Mouse (Mus musculus) midbrain, postnatal 0 days (tissue): Measurements from ENCODE around the gene Cacna2d1. TPM values are rescaled to one million over a fixed set of nuclear protein-coding genes. Genes with fewer than 3 reads are reported as not detected.

Experiments used
- ATAC-seq: fragments of 200-750 bp; cut with Nextera tagmentation; 2 replicates; pipeline ENCODE4 v1.8.0; 2017; ENCODE audit warnings: moderate number of reproducible peaks, mild to moderate bottlenecking, moderate TSS enrichment, moderate library complexity; ENCODE audit not compliant: low FRiP score
- DNase-seq: peaks from one replicate; pipeline ENCODE4 v3.0.0-alpha.2; 2015; ENCODE audit warnings: low spot score
- H3K27ac ChIP-seq: fragments of 300-500 bp; sonication (generic); 2 replicates; pipeline ENCODE4 v1.5.1; 2014; ENCODE audit warnings: low read depth, mild to moderate bottlenecking, low read length, mixed read lengths
- H3K27me3 ChIP-seq: fragments of 300-500 bp; sonication (generic); 2 replicates; pipeline ENCODE4 v1.6.1; 2014; ENCODE audit warnings: low read length, control low read depth, mixed read lengths; ENCODE audit not compliant: insufficient read depth
- H3K36me3 ChIP-seq: fragments of 300-500 bp; sonication (generic); 2 replicates; pipeline ENCODE4 v1.6.1; 2014; ENCODE audit warnings: low read length, control low read depth, mixed read lengths; ENCODE audit not compliant: insufficient read depth
- H3K4me1 ChIP-seq: fragments of 300-500 bp; sonication (generic); 2 replicates; pipeline ENCODE4 v1.6.1; 2014; ENCODE audit warnings: mild to moderate bottlenecking, control low read depth, antibody characterized with exemption, low read length, mixed read lengths; ENCODE audit not compliant: insufficient read depth
- H3K4me2 ChIP-seq: fragments of 300-500 bp; sonication (generic); 2 replicates; pipeline ENCODE4 v1.6.1; 2014; ENCODE audit warnings: low read depth, mild to moderate bottlenecking, low read length, mixed read lengths; ENCODE audit not compliant: poor library complexity, severe bottlenecking
- H3K4me3 ChIP-seq: fragments of 300-500 bp; sonication (generic); 2 replicates; pipeline ENCODE4 v1.5.1; 2014; ENCODE audit warnings: low read depth, mild to moderate bottlenecking, low read length, moderate library complexity
- H3K9ac ChIP-seq: fragments of 300-500 bp; sonication (generic); replicated peaks from 2 replicates; pipeline ENCODE4 v1.6.1; 2014; ENCODE audit warnings: mild to moderate bottlenecking, low read length, moderate library complexity, mixed read lengths; ENCODE audit not compliant: poor library complexity, severe bottlenecking
- H3K9me3 ChIP-seq: fragments of 300-500 bp; sonication (generic); 2 replicates; pipeline ENCODE4 v1.6.1; 2016; ENCODE audit warnings: low read length, control low read depth
- CTCF ChIP-seq: IDR thresholded peaks from 2 replicates; pipeline ENCODE4 v1.5.1; 2016; ENCODE audit warnings: antibody characterized with exemption, mild to moderate bottlenecking
- WGBS: fragments of 180-500 bp; shearing (Covaris S2); extraction: QIAGEN DNeasy Blood & Tissue Kit; methylation state at CpG from one replicate; pipeline ENCODE4 v1.1.7; 2014; 5-methylcytosine and 5-hydroxymethylcytosine counted together
- polyA plus RNA-seq: library from polyadenylated mRNA; unstranded; fragments of >200 nt; fragmentation: Nextera tagmentation; extraction: Ambion mirVana; gene quantifications from 2 replicates; pipeline ENCODE4 v1.2.1, GENCODE M21; 2015
- total RNA-seq: library from RNA; depleted of rRNA; stranded (reverse); fragments of >200 nt; gene quantifications from 2 replicates; pipeline ENCODE4 v1.2.3, GENCODE M21; 2014

Gene Cacna2d1
- total and polyA plus RNA-seq, 2 experiments from 2014 or later = 43.3 to 77.8 TPM

- no peak for DNase-seq
- WGBS = 83% methylated on average over 2 of the region's 2 CpGs
- Histone ChIP-seq H3K27ac (no peak overlapping the region), H3K27me3 (no peaks in the 10 kb centered on the region), H3K4me1 (no peaks in the 10 kb centered on the region), H3K4me3 (no peak overlapping the region), H3K36me3 (no peaks in the 10 kb centered on the region), H3K9ac (no peak overlapping the region), H3K4me2 (no peak overlapping the region), H3K9me3 (no peaks in the 10 kb centered on the region)
- ATAC-seq = no peak
- no peak for TF ChIP-seq CTCF
Observed at GRCm38 (mm10) chr5:16362076-16362475, 427.6 kb downstream of the Cacna2d1 start.

- Histone ChIP-seq H3K9me3 (no peaks in the 10 kb centered on the region), H3K27me3 (no peaks in the 10 kb centered on the region), H3K36me3 (no peaks in the 10 kb centered on the region), H3K4me1 (no peaks in the 10 kb centered on the region), H3K4me3 (no peak overlapping the region), H3K27ac (no peak overlapping the region), H3K9ac (no peak overlapping the region), H3K4me2 (no peak overlapping the region)
- WGBS = 89% methylated on average over 2 of the region's 2 CpGs
- ATAC-seq = no peak
- no peak for DNase-seq
- TF ChIP-seq CTCF = no peak
Observed at GRCm38 (mm10) chr5:16363171-16363570, 428.7 kb downstream of the Cacna2d1 start.

- DNase-seq = no peak
- Histone ChIP-seq H3K9me3 (no peaks in the 10 kb centered on the region), H3K27ac (no peak overlapping the region), H3K27me3 (no peaks in the 10 kb centered on the region), H3K4me3 (no peak overlapping the region), H3K36me3 (no peaks in the 10 kb centered on the region), H3K4me1 (no peaks in the 10 kb centered on the region), H3K4me2 (no peak overlapping the region), H3K9ac (no peak overlapping the region)
- TF ChIP-seq CTCF = no peak
- no peak for ATAC-seq
- 84% methylated on average over 8 of the region's 8 CpGs for WGBS
Observed at GRCm38 (mm10) chr5:16370706-16371105, 436.2 kb downstream of the Cacna2d1 start.

GRCm38 (mm10) chr5:16373966-16374365 lies 439.5 kb downstream of the Cacna2d1 start:
- Histone ChIP-seq H3K4me1 (no peaks in the 10 kb centered on the region), H3K4me2 (no peak overlapping the region), H3K4me3 (no peak overlapping the region), H3K9ac (no peak overlapping the region), H3K27me3 (no peaks in the 10 kb centered on the region), H3K9me3 (no peaks in the 10 kb centered on the region), H3K36me3 (no peaks in the 10 kb centered on the region), H3K27ac (no peak overlapping the region)
- WGBS = 71% methylated on average over 4 of the region's 4 CpGs
- TF ChIP-seq CTCF = no peak
- DNase-seq (no peak), ATAC-seq (no peak)

GRCm38 (mm10) chr5:16376329-16376908 lies 441.9 kb downstream of the Cacna2d1 start:
- H3K36me3 ChIP-seq = no peaks in the 10 kb centered on the region
- H3K4me2 ChIP-seq = no peak overlapping the region
- ATAC-seq (no peak), DNase-seq (no peak)
- WGBS = 91% methylated on average over 3 of the region's 3 CpGs
- H3K9me3 ChIP-seq = no peaks in the 10 kb centered on the region
- H3K4me3 ChIP-seq = no peak overlapping the region
- no peaks in the 10 kb centered on the region for H3K27me3 ChIP-seq
- TF ChIP-seq CTCF = no peak
- no peak overlapping the region for H3K27ac ChIP-seq
- H3K9ac ChIP-seq = no peak overlapping the region
- H3K4me1 ChIP-seq = no peaks in the 10 kb centered on the region

GRCm38 (mm10) chr5:16410011-16410410 lies 475.5 kb downstream of the Cacna2d1 start:
- Histone ChIP-seq H3K9ac (no peak overlapping the region), H3K4me3 (no peak overlapping the region), H3K9me3 (no peaks in the 10 kb centered on the region), H3K27ac (no peak overlapping the region), H3K4me2 (no peak overlapping the region), H3K27me3 (no peaks in the 10 kb centered on the region), H3K4me1 (no peaks in the 10 kb centered on the region), H3K36me3 (no peaks in the 10 kb centered on the region)
- no peak for TF ChIP-seq CTCF
- ATAC-seq (no peak), DNase-seq (no peak)
- WGBS = 84% methylated on average over 8 of the region's 8 CpGs
